Mouse (Mus musculus) liver, postnatal 0 days (tissue): ENCODE data around the gene Tspo. TPM values are rescaled to one million over a fixed set of nuclear protein-coding genes. Genes with fewer than 3 reads are reported as not detected.
A peak's percentile ranks its signal among the peaks of the same experiment; 100 is the strongest.

Experiments
- ATAC-seq: fragments of 200-750 bp; cut with Nextera tagmentation; 2 replicates; pipeline ENCODE4 v1.8.0; 2017; ENCODE audit warnings: mild to moderate bottlenecking, moderate library complexity
- DNase-seq: peaks from one replicate; pipeline ENCODE4 v3.0.0-alpha.2; 2016
- H3K27ac ChIP-seq: fragments of 300-500 bp; sonication (generic); 2 replicates; pipeline ENCODE4 v1.5.1; 2014; ENCODE audit warnings: antibody characterized with exemption, moderate library complexity, mild to moderate bottlenecking, low read depth
- H3K27me3 ChIP-seq: fragments of 300-500 bp; sonication (generic); 2 replicates; pipeline ENCODE4 v1.6.1; 2014; ENCODE audit warnings: low read length, control low read depth, mixed read lengths; ENCODE audit not compliant: insufficient read depth
- H3K36me3 ChIP-seq: fragments of 300-500 bp; sonication (generic); replicated peaks from 2 replicates; pipeline ENCODE4 v1.6.1; 2014; ENCODE audit warnings: mild to moderate bottlenecking, control low read depth, low read length, moderate library complexity, mixed read lengths; ENCODE audit not compliant: insufficient read depth
- H3K4me1 ChIP-seq: fragments of 300-500 bp; sonication (generic); 2 replicates; pipeline ENCODE4 v1.6.1; 2014; ENCODE audit warnings: antibody characterized with exemption, mild to moderate bottlenecking, control low read depth; ENCODE audit not compliant: insufficient read depth
- H3K4me2 ChIP-seq: fragments of 300-500 bp; sonication (generic); 2 replicates; pipeline ENCODE4 v1.6.1; 2014; ENCODE audit warnings: low read depth, mild to moderate bottlenecking, low read length, moderate library complexity, mixed read lengths
- H3K4me3 ChIP-seq: fragments of 300-500 bp; sonication (generic); 2 replicates; pipeline ENCODE4 v1.5.1; 2014; ENCODE audit warnings: low read depth, low read length
- H3K9ac ChIP-seq: fragments of 300-500 bp; sonication (generic); replicated peaks from 2 replicates; pipeline ENCODE4 v1.6.1; 2014; ENCODE audit warnings: mild to moderate bottlenecking, moderate library complexity
- H3K9me3 ChIP-seq: fragments of 300-500 bp; sonication (generic); 2 replicates; pipeline ENCODE4 v1.6.1; 2016; ENCODE audit warnings: mild to moderate bottlenecking, control low read depth, low read length, mixed read lengths
- CTCF ChIP-seq: sonication (generic); IDR thresholded peaks from 2 replicates; pipeline ENCODE4 v1.5.1; 2016; ENCODE audit warnings: antibody characterized with exemption, low read depth
- EP300 ChIP-seq: IDR thresholded peaks from 2 replicates; pipeline ENCODE4 v1.6.1; 2016; ENCODE audit warnings: antibody characterized with exemption, low read depth, mild to moderate bottlenecking
- WGBS: fragments of 180-500 bp; shearing (Covaris S2); extraction: QIAGEN DNeasy Blood & Tissue Kit; methylation state at CpG from one replicate; pipeline ENCODE4 v1.1.7; 2014; ENCODE audit not compliant: insufficient replicate concordance; 5-methylcytosine and 5-hydroxymethylcytosine counted together
- polyA plus RNA-seq: library from polyadenylated mRNA; unstranded; fragments of >200 nt; fragmentation: Nextera tagmentation; extraction: Ambion mirVana; gene quantifications from 2 replicates; pipeline ENCODE4 v1.2.1, GENCODE M21; 2015

Gene Tspo
- polyA plus RNA-seq, 1 experiment from 2014 or later, result 183 TPM

DNA sequence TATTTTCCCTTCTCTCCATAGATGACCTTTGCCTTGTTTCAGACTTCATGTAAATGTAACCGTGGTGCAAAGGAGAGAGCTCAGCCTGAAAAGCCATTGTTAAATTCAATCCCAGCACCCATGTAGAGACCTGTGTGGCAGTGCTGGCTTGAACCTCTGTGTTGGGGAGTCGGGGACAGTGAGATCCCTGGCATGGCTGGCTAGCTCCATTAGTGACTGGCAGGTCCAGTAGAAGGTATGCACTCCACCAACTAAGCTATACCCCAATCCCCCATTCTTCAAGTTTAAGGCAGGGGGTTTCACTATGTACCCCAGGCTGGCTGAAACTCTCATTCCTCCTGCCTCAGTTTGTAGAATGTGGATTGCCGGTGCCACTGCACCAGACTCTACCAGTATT lies 39.1 kb upstream of the Tspo start:
- peaks cover 45% of the 10 kb centered on the region for H3K27me3 ChIP-seq
- TF ChIP-seq EP300 (no peak), CTCF (no peak)
- no peak for DNase-seq
- WGBS, result 74% methylated on average over 3 of the region's 3 CpGs
- no peak overlapping the region for H3K27ac ChIP-seq
- peak; percentile 14; the same call in 1 of the 2 replicates for ATAC-seq
- H3K9me3 ChIP-seq, result no peaks in the 10 kb centered on the region
- H3K36me3 ChIP-seq, result no peaks in the 10 kb centered on the region
- no peak overlapping the region for H3K4me3 ChIP-seq
- no peak overlapping the region for H3K4me2 ChIP-seq
- H3K9ac ChIP-seq, result no peak overlapping the region
- H3K4me1 ChIP-seq, result peaks cover 28% of the 10 kb centered on the region

DNA sequence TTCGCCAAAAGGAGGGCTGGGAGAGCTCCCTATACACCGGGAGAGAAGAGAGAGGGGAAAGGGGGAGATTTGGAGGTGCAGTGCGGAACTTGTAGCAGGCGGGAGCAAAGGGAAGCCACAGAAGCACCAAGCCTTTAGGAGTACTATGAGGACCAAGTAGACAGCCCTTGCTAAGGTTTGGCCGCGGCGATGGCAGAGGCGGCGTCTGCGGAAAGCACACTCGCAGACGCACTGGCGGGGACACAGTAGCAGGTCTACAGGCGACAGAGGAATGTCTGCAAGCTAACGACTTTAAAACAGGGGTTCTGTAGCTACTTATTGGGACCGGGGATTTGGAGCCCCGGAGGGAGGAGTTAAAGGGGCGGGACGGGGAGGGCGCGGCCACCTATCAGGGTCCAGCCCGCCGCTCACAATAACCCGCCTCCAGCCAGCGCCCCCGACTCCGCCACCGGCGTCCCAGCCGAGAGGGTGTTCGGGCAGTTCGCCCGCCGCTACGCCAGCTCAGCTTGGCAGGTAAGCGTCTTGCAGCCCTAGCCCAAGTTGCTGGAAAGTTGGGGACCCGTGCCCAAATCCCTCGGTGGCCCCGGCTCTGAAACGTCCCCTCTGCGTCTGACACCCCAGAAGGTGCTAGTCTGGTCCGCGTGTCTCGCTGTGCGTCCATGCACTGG lies 36.8 kb upstream of the Tspo start, which contains the start of gene Bik:
Bik (plus strand) TSS at position 439 of the 668 bp plus-strand sequence.
- under 1% methylated on average over 45 of the region's 45 CpGs for WGBS
- Histone ChIP-seq H3K9me3 (no peaks in the 10 kb centered on the region), H3K27me3 (peaks cover 45% of the 10 kb centered on the region), H3K4me3 (peak within 1 kb of the TSS; percentile 59), H3K36me3 (no peaks in the 10 kb centered on the region), H3K4me1 (peaks cover 39% of the 10 kb centered on the region), H3K4me2 (peak within 1 kb of the TSS; percentile 89), H3K27ac (0 out of 2 replicates have a peak within 1 kb of the TSS, but pooled peaks have one; percentile 24), H3K9ac (peak within 1 kb of the TSS; percentile 61)
- DNase-seq (peak; percentile 74), ATAC-seq (peak; percentile 64)
- no peak for TF ChIP-seq CTCF
- no peak for TF ChIP-seq EP300

DNA sequence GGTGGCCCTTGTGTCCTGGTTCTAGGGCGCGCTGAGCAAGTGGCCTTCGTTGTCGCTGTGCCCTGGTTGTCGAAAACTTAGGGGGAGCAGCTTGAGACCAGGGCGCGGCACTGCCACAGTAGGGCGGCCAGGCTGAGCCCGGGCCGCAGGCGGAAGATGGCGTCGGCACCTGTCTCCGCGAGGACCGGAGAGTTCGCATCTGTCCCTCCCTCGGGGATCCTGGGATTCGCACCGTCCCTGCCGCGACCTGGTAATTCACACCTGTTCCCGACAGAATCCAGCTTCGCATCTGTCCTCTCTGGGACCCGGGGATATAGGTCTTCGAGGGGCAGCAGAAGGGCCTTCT lies 36.3 kb upstream of the Tspo start:
- H3K4me1 ChIP-seq, result peaks cover 39% of the 10 kb centered on the region

DNA sequence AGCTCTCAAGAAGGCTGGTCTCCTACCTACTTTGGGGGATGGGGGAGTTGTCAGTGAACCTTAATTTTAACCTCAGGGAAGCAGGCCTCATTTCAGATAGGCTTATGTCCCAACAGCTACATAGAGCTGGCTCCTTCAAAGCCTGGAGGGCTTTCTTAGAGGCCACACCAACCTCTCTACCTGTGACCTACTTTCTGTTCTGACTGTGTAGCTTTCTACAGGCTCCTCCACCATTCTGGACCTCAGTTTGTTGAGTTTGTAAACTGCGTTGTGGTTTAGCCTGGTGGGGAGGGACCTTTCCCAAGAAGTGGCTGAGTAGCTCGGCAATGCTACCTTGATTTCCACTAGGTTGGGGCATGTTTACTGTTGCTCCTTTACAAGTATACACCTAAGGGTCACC lies 35.6 kb upstream of the Tspo start:
- H3K9ac ChIP-seq, result no peak overlapping the region
- no peak for TF ChIP-seq EP300
- no peak for TF ChIP-seq CTCF
- ATAC-seq (no peak), DNase-seq (no peak)
- no peak overlapping the region for H3K27ac ChIP-seq
- peak overlapping the region; percentile 89 for H3K4me2 ChIP-seq
- no peak overlapping the region; the same call in 1 of the 2 replicates for H3K4me3 ChIP-seq
- peaks cover 39% of the 10 kb centered on the region for H3K4me1 ChIP-seq
- H3K36me3 ChIP-seq, result no peaks in the 10 kb centered on the region
- WGBS, result 70% methylated on average over 2 of the region's 2 CpGs
- no peaks in the 10 kb centered on the region for H3K9me3 ChIP-seq
- H3K27me3 ChIP-seq, result peaks cover 45% of the 10 kb centered on the region

More for the DNA sequence above, 36.3 kb upstream of the Tspo start:
- H3K4me2 ChIP-seq, result peak overlapping the region; percentile 89
- H3K27ac ChIP-seq, result no peak overlapping the region
- H3K27me3 ChIP-seq, result peaks cover 45% of the 10 kb centered on the region
- H3K36me3 ChIP-seq, result no peaks in the 10 kb centered on the region
- peak overlapping the region; percentile 61 for H3K9ac ChIP-seq
- ATAC-seq, result peak; percentile 18; the same call in 1 of the 2 replicates
- 3% methylated on average over 25 of the region's 26 CpGs for WGBS
- TF ChIP-seq CTCF (no peak), EP300 (no peak)
- H3K9me3 ChIP-seq, result no peaks in the 10 kb centered on the region
- no peak for DNase-seq
- H3K4me3 ChIP-seq, result peak overlapping the region; percentile 59

DNA sequence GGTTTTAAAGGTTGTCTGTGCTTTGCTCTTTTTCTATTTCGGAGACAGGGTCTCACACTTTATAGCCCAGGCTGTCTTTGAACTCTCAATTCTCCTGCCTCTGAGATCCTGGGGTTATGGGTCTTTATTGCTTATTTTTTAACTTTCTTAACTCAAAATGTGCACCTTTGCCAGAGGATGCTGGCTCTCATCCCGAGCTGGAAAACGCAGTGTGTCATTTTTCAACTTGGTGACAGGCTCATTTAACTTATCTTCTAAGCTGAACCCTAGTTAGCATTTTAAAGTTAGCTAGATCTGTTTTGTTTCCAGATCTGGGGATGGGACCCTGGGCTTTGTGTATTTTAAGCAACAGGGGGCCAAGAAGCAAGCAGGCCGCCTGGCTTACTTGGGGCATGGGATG lies 34.5 kb upstream of the Tspo start:
- 58% methylated on average over 4 of the region's 4 CpGs for WGBS
- DNase-seq, result no peak
- peaks cover 45% of the 10 kb centered on the region for H3K27me3 ChIP-seq

DNA sequence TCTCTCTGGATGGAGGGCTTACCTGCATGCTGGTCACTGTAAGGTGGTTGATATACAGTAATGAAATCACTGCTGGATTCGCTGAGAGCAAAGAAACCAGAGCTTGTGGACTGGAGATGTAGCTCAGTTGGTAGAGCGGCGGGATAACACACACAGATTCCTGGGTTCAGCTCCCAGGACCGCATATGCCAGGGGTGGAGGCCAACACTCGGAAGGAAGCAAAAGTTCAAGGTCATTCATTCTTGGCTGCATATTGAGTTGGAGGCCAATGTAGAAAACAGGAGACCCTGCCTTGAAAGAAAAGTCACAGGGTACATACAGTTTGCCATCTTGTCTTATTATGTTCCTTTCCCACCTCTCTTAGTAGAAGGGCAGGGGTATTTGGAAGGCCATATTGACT lies 33.6 kb upstream of the Tspo start:
- TF ChIP-seq CTCF (no peak), EP300 (no peak)
- DNase-seq, result no peak
- Histone ChIP-seq H3K36me3 (no peaks in the 10 kb centered on the region), H3K4me1 (peaks cover 36% of the 10 kb centered on the region), H3K27ac (no peak overlapping the region), H3K9me3 (no peaks in the 10 kb centered on the region), H3K27me3 (peaks cover 40% of the 10 kb centered on the region), H3K4me2 (no peak overlapping the region), H3K9ac (no peak overlapping the region), H3K4me3 (no peak overlapping the region)
- 57% methylated on average over 5 of the region's 5 CpGs for WGBS
- no peak for ATAC-seq

More for the DNA sequence above, 34.5 kb upstream of the Tspo start:
- no peak overlapping the region for H3K9ac ChIP-seq
- no peaks in the 10 kb centered on the region for H3K9me3 ChIP-seq
- ATAC-seq, result no peak
- TF ChIP-seq CTCF (no peak), EP300 (no peak)
- H3K27ac ChIP-seq, result no peak overlapping the region
- H3K36me3 ChIP-seq, result no peaks in the 10 kb centered on the region
- no peak overlapping the region for H3K4me3 ChIP-seq
- H3K4me2 ChIP-seq, result no peak overlapping the region
- peaks cover 36% of the 10 kb centered on the region for H3K4me1 ChIP-seq
